Mouse (Mus musculus): ENCODE measurements around the gene Trip6.

DNA sequence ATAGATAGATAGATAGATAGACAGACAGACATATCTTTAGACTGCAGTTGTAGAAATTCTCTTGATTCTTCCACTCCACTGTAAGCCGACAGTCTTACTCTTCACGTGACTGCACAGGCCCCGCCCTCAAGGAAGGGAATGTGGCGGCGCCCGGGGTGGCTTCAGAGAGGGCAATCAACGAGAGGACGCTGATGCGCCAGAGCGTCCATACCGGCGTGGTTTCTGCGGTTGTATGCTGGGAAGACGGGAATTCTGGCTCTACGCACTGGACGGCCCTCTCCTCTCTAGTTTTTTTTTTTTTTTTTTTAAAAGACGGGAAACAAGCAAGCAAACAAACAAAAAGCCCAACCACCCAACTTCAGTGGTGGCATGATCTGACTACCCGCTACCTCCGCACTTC, 24.1 kb upstream of the Trip6 start:
- no peak for TF ChIP-seq EP300 (IDR thresholded peaks at IDR 0.05; ENCODE audit: low read length)
- TF ChIP-seq POLR2A (IDR thresholded peaks at IDR 0.05; ENCODE audit: low read depth, low read length) = no peak
- TF ChIP-seq IRF4 (IDR thresholded peaks at IDR 0.05; ENCODE audit: low read depth, low read length) = no peak
- TF ChIP-seq CTCF (conservative IDR thresholded peaks at IDR 0.05 in 1 of 2, IDR thresholded peaks at IDR 0.05 in 1 of 2; ENCODE audit: low read depth in 2 of 2, low read length in 2 of 2) = no peak
- TF ChIP-seq RCOR1 (conservative IDR thresholded peaks at IDR 0.05; ENCODE audit: low read depth, low read length) = no peak
- no peak for TF ChIP-seq MXI1 (IDR thresholded peaks at IDR 0.05; ENCODE audit: low read depth, low read length)
- TF ChIP-seq MAX (IDR thresholded peaks at IDR 0.05; ENCODE audit: low read length) = no peak
